Mouse (Mus musculus): ENCODE results near the gene Robo3. TPM values are rescaled to one million over a fixed set of nuclear protein-coding genes. Genes with fewer than 3 reads are reported as not detected.

Gene Robo3
- polyA plus RNA-seq, 1 experiment from 2014 or later: 19.6 TPM

DNA sequence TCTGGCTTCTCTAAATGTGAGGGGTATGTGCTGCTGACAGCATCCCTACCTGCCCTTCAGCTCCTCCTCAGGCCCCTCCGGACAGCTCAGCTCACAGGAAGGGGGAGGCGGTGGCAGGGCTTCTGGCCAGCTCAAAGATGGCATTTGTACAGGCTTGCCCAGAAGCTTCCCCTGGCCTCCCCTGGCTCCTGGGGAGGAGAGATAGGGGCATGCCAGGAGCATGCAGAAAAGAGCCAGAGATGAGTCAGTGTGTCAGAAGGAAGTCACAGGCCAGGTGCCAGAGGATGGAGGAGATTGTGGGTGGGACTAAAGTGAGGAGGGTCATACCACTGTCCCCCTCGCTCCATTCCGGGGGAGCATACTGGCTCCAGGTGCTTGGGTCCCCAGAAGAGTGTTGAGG lies 14.3 kb downstream of the Robo3 start:
- no peaks in the 10 kb centered on the region for H3K9me3 ChIP-seq (ENCODE audit: control insufficient read depth, low read length)

DNA sequence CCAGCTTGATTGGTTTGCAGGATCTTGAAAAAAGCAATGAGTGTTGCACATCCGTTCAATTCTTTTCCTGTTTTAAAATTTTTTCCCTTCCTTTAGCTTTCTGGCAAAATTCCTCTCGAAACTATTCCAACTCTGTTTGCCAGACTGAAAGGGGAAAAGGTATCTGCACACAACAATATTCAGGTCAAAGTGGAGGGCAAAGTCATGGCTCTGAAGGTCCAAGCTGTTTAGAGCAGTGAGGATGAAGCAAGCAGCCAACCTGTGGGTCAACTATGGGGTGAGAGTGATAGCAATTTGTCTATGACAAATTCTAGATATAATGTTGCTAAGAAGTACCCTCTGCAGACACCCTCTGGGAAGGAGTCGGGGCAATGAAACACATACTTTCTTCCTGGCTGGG lies 18.4 kb downstream of the Robo3 start:
- no peak overlapping the region for H3K4me3 ChIP-seq (ENCODE audit: low read depth, low read length)
- H3K9ac ChIP-seq (ENCODE audit: low read length): no peak overlapping the region
- no peak overlapping the region for H3K4me2 ChIP-seq (ENCODE audit: low read depth, low read length, severe bottlenecking)
- no peak overlapping the region for H3K27ac ChIP-seq (ENCODE audit: low read depth, low read length)
- 90% methylated on average over 3 of the region's 3 CpGs for WGBS
- DNase-seq (ENCODE audit: low spot score): peak; percentile 6
- H3K9me3 ChIP-seq (ENCODE audit: control insufficient read depth, low read length): no peaks in the 10 kb centered on the region
- no peak for ATAC-seq (replicated peaks; ENCODE audit: low FRiP score)
- H3K36me3 ChIP-seq (ENCODE audit: control insufficient read depth, insufficient read depth, low read length): no peaks in the 10 kb centered on the region
- H3K4me1 ChIP-seq (replicated peaks; ENCODE audit: control insufficient read depth, insufficient read depth, low read length): no peaks in the 10 kb centered on the region
- no peaks in the 10 kb centered on the region for H3K27me3 ChIP-seq (ENCODE audit: control insufficient read depth, insufficient read depth, low read length)

More for the DNA sequence above, 14.3 kb downstream of the Robo3 start:
- DNase-seq (ENCODE audit: low spot score): no peak
- Histone ChIP-seq H3K27ac (ENCODE audit: low read depth, low read length) (no peak overlapping the region), H3K4me1 (replicated peaks; ENCODE audit: control insufficient read depth, insufficient read depth, low read length) (0 out of 2 replicates have a peak, but pooled peaks cover 2% of the 10 kb centered on the region), H3K27me3 (ENCODE audit: control insufficient read depth, insufficient read depth, low read length) (peaks cover 4% of the 10 kb centered on the region; the same call in 1 of the 2 replicates), H3K9ac (ENCODE audit: low read length) (no peak overlapping the region), H3K4me3 (ENCODE audit: low read depth, low read length) (no peak overlapping the region), H3K4me2 (ENCODE audit: low read depth, low read length, severe bottlenecking) (no peak overlapping the region), H3K36me3 (ENCODE audit: control insufficient read depth, insufficient read depth, low read length) (no peaks in the 10 kb centered on the region)
- WGBS: 92% methylated on average over 4 of the region's 4 CpGs
- ATAC-seq (replicated peaks; ENCODE audit: low FRiP score): no peak

DNA sequence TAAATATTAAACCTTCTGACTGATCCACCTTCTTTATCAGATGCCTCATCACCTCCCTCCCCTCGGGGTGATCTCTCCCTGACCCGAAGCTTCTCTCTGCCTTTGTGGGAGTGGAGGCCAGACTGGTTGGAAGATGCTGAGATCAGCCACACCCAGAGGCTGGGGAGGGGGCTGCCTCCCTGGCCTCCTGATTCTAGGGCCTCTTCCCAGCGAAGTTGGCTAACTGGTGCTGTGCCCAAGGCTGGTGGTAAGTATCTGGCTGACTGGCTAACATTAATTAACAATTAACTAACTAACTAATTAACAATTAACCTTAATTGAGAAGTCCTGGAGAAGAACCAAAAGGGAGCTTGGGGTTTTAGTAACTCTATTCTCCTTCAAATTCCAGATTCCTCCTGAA lies 20.1 kb downstream of the Robo3 start:
- Histone ChIP-seq H3K9ac (ENCODE audit: low read length) (no peak overlapping the region), H3K4me1 (replicated peaks; ENCODE audit: control insufficient read depth, insufficient read depth, low read length) (no peaks in the 10 kb centered on the region), H3K27me3 (ENCODE audit: control insufficient read depth, insufficient read depth, low read length) (no peaks in the 10 kb centered on the region), H3K27ac (ENCODE audit: low read depth, low read length) (no peak overlapping the region), H3K4me3 (ENCODE audit: low read depth, low read length) (no peak overlapping the region), H3K4me2 (ENCODE audit: low read depth, low read length, severe bottlenecking) (no peak overlapping the region), H3K36me3 (ENCODE audit: control insufficient read depth, insufficient read depth, low read length) (no peaks in the 10 kb centered on the region), H3K9me3 (ENCODE audit: control insufficient read depth, low read length) (no peaks in the 10 kb centered on the region)
- no peak for ATAC-seq (replicated peaks; ENCODE audit: low FRiP score)
- WGBS: 63% methylated on average over 3 of the region's 3 CpGs
- DNase-seq (ENCODE audit: low spot score): peak; percentile 46

DNA sequence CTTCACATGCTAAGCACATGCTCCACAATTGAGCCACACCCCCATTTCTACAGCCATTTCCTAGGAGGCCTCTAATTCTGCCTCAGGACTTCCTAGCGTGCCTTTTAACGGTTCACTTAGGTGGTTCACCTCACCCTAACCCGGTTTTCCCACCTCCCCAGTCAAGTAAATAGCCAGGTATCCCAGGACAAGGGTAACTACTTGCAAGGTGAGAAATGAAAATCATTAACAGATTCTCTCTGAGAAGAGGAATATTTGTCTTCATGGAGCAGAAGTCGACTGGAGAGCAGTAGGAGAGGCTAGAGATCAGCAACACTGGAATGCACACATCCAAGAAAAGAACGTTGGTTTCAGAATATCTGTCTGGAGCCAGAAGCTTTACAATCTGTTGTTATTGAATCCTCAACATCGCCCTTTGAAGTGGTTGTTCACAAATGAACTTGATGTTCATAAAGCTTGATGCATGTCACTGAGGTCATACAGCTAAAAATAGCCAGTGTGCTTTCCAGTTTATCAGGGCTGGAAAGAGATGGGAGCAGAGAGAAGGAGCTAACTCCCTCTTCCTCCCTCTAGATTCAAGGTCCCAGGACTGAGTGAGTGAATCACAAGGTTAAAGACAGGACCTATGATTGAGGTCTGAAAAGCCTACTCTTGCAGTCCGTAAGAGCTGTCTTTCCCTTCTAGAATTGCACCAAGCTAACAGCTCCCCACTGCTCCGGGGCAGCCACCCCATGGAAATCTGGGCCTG lies 23.2 kb downstream of the Robo3 start:
- DNase-seq (ENCODE audit: low spot score) (no peak), ATAC-seq (replicated peaks; ENCODE audit: low FRiP score) (no peak)
- no peak overlapping the region for H3K27ac ChIP-seq (ENCODE audit: low read depth, low read length)
- no peak overlapping the region for H3K4me2 ChIP-seq (ENCODE audit: low read depth, low read length, severe bottlenecking)
- no peak overlapping the region for H3K4me3 ChIP-seq (ENCODE audit: low read depth, low read length)
- H3K9ac ChIP-seq (ENCODE audit: low read length): no peak overlapping the region
- H3K36me3 ChIP-seq (ENCODE audit: control insufficient read depth, insufficient read depth, low read length): no peaks in the 10 kb centered on the region
- H3K27me3 ChIP-seq (ENCODE audit: control insufficient read depth, insufficient read depth, low read length): no peaks in the 10 kb centered on the region
- H3K9me3 ChIP-seq (ENCODE audit: control insufficient read depth, low read length): no peaks in the 10 kb centered on the region
- H3K4me1 ChIP-seq (replicated peaks; ENCODE audit: control insufficient read depth, insufficient read depth, low read length): no peaks in the 10 kb centered on the region
- 83% methylated on average over 8 of the region's 8 CpGs for WGBS

DNA sequence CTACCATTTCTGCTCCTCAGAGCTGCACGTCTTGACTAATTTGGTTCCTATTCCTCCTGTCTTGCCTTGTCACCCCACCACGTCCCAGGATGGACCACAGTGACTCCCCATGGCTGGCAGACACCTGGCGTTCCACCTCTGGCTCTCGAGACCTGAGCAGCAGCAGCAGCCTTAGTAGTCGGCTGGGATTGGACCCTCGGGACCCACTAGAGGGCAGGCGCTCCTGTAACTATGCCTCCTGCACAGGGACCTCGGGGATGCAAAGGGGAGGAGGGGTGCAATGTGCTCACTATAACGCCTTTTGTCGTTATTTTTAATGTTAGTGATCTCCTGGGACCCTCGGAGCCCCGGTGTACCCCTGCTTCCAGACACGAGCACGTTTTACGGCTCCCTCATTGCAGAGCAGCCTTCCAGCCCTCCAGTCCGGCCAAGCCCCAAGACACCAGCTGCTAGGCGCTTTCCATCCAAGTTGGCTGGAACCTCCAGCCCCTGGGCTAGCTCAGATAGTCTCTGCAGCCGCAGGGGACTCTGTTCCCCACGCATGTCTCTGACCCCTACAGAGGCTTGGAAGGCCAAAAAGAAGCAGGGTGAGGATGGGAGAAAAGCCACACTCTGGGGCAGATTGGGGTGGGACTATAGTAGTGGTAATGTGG lies 25.1 kb downstream of the Robo3 start:
- no peak overlapping the region for H3K27ac ChIP-seq (ENCODE audit: low read depth, low read length)
- no peaks in the 10 kb centered on the region for H3K36me3 ChIP-seq (ENCODE audit: control insufficient read depth, insufficient read depth, low read length)
- H3K4me2 ChIP-seq (ENCODE audit: low read depth, low read length, severe bottlenecking): peak overlapping the region; percentile 25; the same call in 1 of the 2 replicates
- H3K4me1 ChIP-seq (replicated peaks; ENCODE audit: control insufficient read depth, insufficient read depth, low read length): no peaks in the 10 kb centered on the region
- 13% methylated on average over 19 of the region's 19 CpGs for WGBS
- no peaks in the 10 kb centered on the region for H3K27me3 ChIP-seq (ENCODE audit: control insufficient read depth, insufficient read depth, low read length)
- ATAC-seq (replicated peaks; ENCODE audit: low FRiP score) (peak; percentile 79), DNase-seq (ENCODE audit: low spot score) (peak; percentile 68)
- no peaks in the 10 kb centered on the region for H3K9me3 ChIP-seq (ENCODE audit: control insufficient read depth, low read length)
- H3K4me3 ChIP-seq (ENCODE audit: low read depth, low read length): no peak overlapping the region
- H3K9ac ChIP-seq (ENCODE audit: low read length): peak overlapping the region; percentile 42; the same call in 1 of the 2 replicates

DNA sequence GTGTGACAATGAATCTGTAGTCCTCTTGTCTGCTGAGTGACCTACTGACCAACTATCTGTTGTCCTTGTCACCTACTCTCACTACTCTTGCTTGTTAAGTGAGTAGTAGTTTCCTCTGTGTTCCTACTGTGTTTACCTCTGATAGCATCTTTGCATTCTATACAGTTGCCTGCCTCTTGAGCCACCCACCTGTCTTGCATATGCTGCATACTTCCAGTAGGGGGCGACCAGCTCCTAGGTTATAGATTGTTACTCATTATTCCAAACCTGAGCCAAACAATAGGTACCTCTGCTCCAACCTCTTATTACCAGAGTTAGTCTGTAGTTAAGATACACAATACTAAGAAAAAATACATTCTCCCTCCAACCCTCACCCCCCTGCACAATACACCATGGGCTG lies 26.7 kb downstream of the Robo3 start:
- peak; percentile 53 for DNase-seq (ENCODE audit: low spot score)
- H3K4me1 ChIP-seq (replicated peaks; ENCODE audit: control insufficient read depth, insufficient read depth, low read length): no peaks in the 10 kb centered on the region

DNA sequence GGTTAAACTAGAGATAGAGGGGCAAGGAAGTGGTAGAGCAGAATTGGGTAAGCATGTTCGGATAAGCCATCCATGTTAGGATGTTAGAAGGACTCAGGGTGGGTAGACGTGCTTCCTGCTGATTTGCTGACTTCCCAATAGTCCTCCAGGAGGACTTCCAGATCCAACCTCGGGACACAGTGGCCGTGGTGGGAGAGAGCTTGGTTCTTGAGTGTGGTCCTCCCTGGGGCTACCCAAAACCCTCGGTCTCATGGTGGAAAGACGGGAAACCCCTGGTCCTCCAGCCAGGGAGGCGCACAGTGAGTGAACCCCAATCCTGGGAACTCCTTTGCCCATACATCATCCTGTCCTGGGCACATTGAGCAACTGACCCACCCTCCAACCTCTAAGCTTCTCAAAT lies 30.0 kb downstream of the Robo3 start:
- WGBS: 88% methylated on average over 7 of the region's 7 CpGs
- ATAC-seq (replicated peaks; ENCODE audit: low FRiP score) (no peak), DNase-seq (ENCODE audit: low spot score) (no peak)
- Histone ChIP-seq H3K4me1 (replicated peaks; ENCODE audit: control insufficient read depth, insufficient read depth, low read length) (no peaks in the 10 kb centered on the region), H3K27ac (ENCODE audit: low read depth, low read length) (no peak overlapping the region), H3K9ac (ENCODE audit: low read length) (no peak overlapping the region), H3K4me2 (ENCODE audit: low read depth, low read length, severe bottlenecking) (no peak overlapping the region), H3K9me3 (ENCODE audit: control insufficient read depth, low read length) (no peaks in the 10 kb centered on the region), H3K4me3 (ENCODE audit: low read depth, low read length) (no peak overlapping the region), H3K36me3 (ENCODE audit: control insufficient read depth, insufficient read depth, low read length) (no peaks in the 10 kb centered on the region), H3K27me3 (ENCODE audit: control insufficient read depth, insufficient read depth, low read length) (no peaks in the 10 kb centered on the region)

More for the DNA sequence above, 26.7 kb downstream of the Robo3 start:
- H3K27me3 ChIP-seq (ENCODE audit: control insufficient read depth, insufficient read depth, low read length): no peaks in the 10 kb centered on the region
- H3K4me2 ChIP-seq (ENCODE audit: low read depth, low read length, severe bottlenecking): no peak overlapping the region
- 4% methylated on average over 1 of the region's 1 CpGs for WGBS
- no peaks in the 10 kb centered on the region for H3K9me3 ChIP-seq (ENCODE audit: control insufficient read depth, low read length)
- H3K36me3 ChIP-seq (ENCODE audit: control insufficient read depth, insufficient read depth, low read length): no peaks in the 10 kb centered on the region
- H3K4me3 ChIP-seq (ENCODE audit: low read depth, low read length): no peak overlapping the region
- no peak overlapping the region for H3K9ac ChIP-seq (ENCODE audit: low read length)
- peak; percentile 41 for ATAC-seq (replicated peaks; ENCODE audit: low FRiP score)
- H3K27ac ChIP-seq (ENCODE audit: low read depth, low read length): no peak overlapping the region

DNA sequence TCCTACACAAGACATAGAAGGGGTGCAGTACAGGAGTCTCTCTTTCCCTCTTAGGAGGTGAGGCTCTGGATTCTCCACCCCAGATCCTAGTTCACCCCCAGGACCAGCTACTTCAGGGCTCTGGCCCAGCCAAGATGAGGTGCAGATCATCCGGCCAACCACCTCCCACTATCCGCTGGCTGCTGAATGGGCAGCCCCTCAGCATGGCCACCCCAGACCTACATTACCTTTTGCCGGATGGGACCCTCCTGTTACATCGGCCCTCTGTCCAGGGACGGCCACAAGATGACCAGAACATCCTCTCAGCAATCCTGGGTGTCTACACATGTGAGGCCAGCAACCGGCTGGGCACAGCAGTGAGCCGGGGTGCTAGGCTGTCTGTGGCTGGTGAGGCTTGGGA lies 30.5 kb downstream of the Robo3 start:
- no peaks in the 10 kb centered on the region for H3K9me3 ChIP-seq (ENCODE audit: control insufficient read depth, low read length)
- 91% methylated on average over 7 of the region's 7 CpGs for WGBS
- no peaks in the 10 kb centered on the region for H3K36me3 ChIP-seq (ENCODE audit: control insufficient read depth, insufficient read depth, low read length)
- no peak overlapping the region for H3K4me3 ChIP-seq (ENCODE audit: low read depth, low read length)
- ATAC-seq (replicated peaks; ENCODE audit: low FRiP score): no peak
- no peak overlapping the region for H3K4me2 ChIP-seq (ENCODE audit: low read depth, low read length, severe bottlenecking)
- no peaks in the 10 kb centered on the region for H3K27me3 ChIP-seq (ENCODE audit: control insufficient read depth, insufficient read depth, low read length)
- H3K9ac ChIP-seq (ENCODE audit: low read length): no peak overlapping the region
- no peak overlapping the region for H3K27ac ChIP-seq (ENCODE audit: low read depth, low read length)
- DNase-seq (ENCODE audit: low spot score): no peak
- no peaks in the 10 kb centered on the region for H3K4me1 ChIP-seq (replicated peaks; ENCODE audit: control insufficient read depth, insufficient read depth, low read length)

Measured in forebrain, embryonic 11.5 days (tissue).